Mouse (Mus musculus) embryonic facial prominence, embryonic 10.5 days (tissue): ENCODE data around the gene Tmed11. TPM values are rescaled to one million over a fixed set of nuclear protein-coding genes. Genes with fewer than 3 reads are reported as not detected.

Experiments
- DNase-seq: peaks from one replicate; pipeline ENCODE4 v3.0.0-alpha.2; 2017; ENCODE audit warnings: low spot score
- H3K27ac ChIP-seq: fragments of 300-500 bp; sonication (generic); replicated peaks from 2 replicates; pipeline ENCODE4 v1.5.1; 2016; ENCODE audit warnings: mild to moderate bottlenecking
- H3K27me3 ChIP-seq: fragments of 300-500 bp; sonication (generic); replicated peaks from 2 replicates; pipeline ENCODE4 v1.6.1; 2016; ENCODE audit warnings: low read depth, mild to moderate bottlenecking; ENCODE audit not compliant: poor library complexity, severe bottlenecking
- H3K36me3 ChIP-seq: fragments of 300-500 bp; sonication (generic); replicated peaks from 2 replicates; pipeline ENCODE4 v1.6.1; 2016; ENCODE audit warnings: mild to moderate bottlenecking, moderate library complexity
- H3K4me1 ChIP-seq: fragments of 300-500 bp; sonication (generic); 2 replicates; pipeline ENCODE4 v1.6.1; 2016
- H3K4me3 ChIP-seq: fragments of 300-500 bp; sonication (generic); 2 replicates; pipeline ENCODE4 v1.5.1; 2016; ENCODE audit warnings: mild to moderate bottlenecking, moderate library complexity
- H3K9me3 ChIP-seq: fragments of 300-500 bp; sonication (generic); 2 replicates; pipeline ENCODE4 v1.6.1; 2016; ENCODE audit warnings: mild to moderate bottlenecking
- WGBS: fragments of 180-500 bp; shearing (Covaris S2); methylation state at CpG from one replicate; pipeline ENCODE4 v1.1.7; 2016; 5-methylcytosine and 5-hydroxymethylcytosine counted together
- polyA plus RNA-seq: library from polyadenylated mRNA; unstranded; fragments of >200 nt; fragmentation: Nextera tagmentation; extraction: Ambion mirVana; gene quantifications from 2 replicates; pipeline ENCODE4 v1.2.1, GENCODE M21; 2016

Tmed11 gene
- polyA plus RNA-seq, 1 experiment from 2014 or later = not detected

- Histone ChIP-seq H3K36me3 (no peaks in the 10 kb centered on the region), H3K9me3 (no peaks in the 10 kb centered on the region), H3K4me3 (no peak overlapping the region), H3K27me3 (no peaks in the 10 kb centered on the region), H3K27ac (no peak overlapping the region), H3K4me1 (no peaks in the 10 kb centered on the region)
- WGBS = 70% methylated on average over 2 of the region's 2 CpGs
- no peak for DNase-seq
These were observed 52.6 kb downstream of the Tmed11 start for GRCm38 (mm10) chr5:108742596-108742995.

- DNase-seq = no peak
- 92% methylated on average over 2 of the region's 2 CpGs for WGBS
- H3K27me3 ChIP-seq = no peaks in the 10 kb centered on the region
- H3K9me3 ChIP-seq = no peaks in the 10 kb centered on the region
- H3K4me3 ChIP-seq = no peak overlapping the region
- H3K27ac ChIP-seq = no peak overlapping the region
- no peaks in the 10 kb centered on the region for H3K4me1 ChIP-seq
- H3K36me3 ChIP-seq = no peaks in the 10 kb centered on the region
These were observed 53.3 kb downstream of the Tmed11 start for GRCm38 (mm10) chr5:108741844-108742243.

DNA sequence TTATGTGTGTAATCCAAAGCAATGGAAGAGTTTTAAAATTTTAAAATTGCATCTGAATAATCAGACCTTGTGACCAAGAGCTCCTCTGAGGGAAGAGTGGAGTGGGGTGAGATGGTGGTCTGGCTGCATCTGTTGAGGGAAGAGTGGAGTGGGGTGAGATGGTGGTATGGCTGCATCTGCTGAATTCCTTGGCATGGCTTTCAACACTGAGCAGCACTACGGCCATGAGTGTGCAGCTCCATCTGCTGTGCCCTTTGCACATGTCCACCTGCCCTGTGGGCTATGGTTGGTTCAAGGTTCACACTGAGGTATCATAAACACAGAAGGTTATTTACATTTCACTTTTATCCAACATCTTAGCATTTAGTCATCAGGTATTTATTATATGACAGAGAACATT lies 67.7 kb downstream of the Tmed11 start:
- no peaks in the 10 kb centered on the region for H3K9me3 ChIP-seq
- no peaks in the 10 kb centered on the region for H3K4me1 ChIP-seq
- no peaks in the 10 kb centered on the region for H3K27me3 ChIP-seq
- DNase-seq = no peak
- no peak overlapping the region for H3K4me3 ChIP-seq
- H3K36me3 ChIP-seq = no peaks in the 10 kb centered on the region
- H3K27ac ChIP-seq = no peak overlapping the region
- WGBS = 91% methylated on average over 1 of the region's 1 CpGs

Other genes starting within 250 kb of the Tmed11 start
- 2.7 and 4.0 TPM in 2 replicates for gene Cplx1, start 245.3 kb downstream of the Tmed11 start, polyA plus RNA-seq
- gene Gak, start 165.6 kb downstream of the Tmed11 start, polyA plus RNA-seq = 63.5 and 66.3 TPM in 2 replicates
- gene Tmem175, start 165.6 kb downstream of the Tmed11 start, polyA plus RNA-seq = 15.1 and 16.0 TPM in 2 replicates
- gene Idua, start 135.0 kb downstream of the Tmed11 start, polyA plus RNA-seq = 9.3 and 9.6 TPM in 2 replicates
- gene Dgkq, start 125.7 kb downstream of the Tmed11 start, polyA plus RNA-seq = 12.5 and 14.5 TPM in 2 replicates
- 0.55 and 0.92 TPM in 2 replicates for gene Slc26a1, start 119.8 kb downstream of the Tmed11 start, polyA plus RNA-seq
- gene Fgfrl1, start 103.0 kb downstream of the Tmed11 start, polyA plus RNA-seq = 28.9 and 34.0 TPM in 2 replicates
- gene Rnf212, start 20.4 kb downstream of the Tmed11 start, polyA plus RNA-seq = 0.92 TPM in 1 of 2 replicates, not detected in the other
- not detected in 2 replicates for gene Vmn2r8, start 13.5 kb upstream of the Tmed11 start, polyA plus RNA-seq
- not detected in 2 replicates for gene Vmn2r9, start 57.2 kb upstream of the Tmed11 start, polyA plus RNA-seq
- gene Vmn2r10, start 211.2 kb upstream of the Tmed11 start, polyA plus RNA-seq = not detected in 2 replicates